17 mouse cellular contexts compared by ENCODE assay signal in genomic region chr10:77304840-77305533, GRCm38 (mm10). TPM values are rescaled to one million over a fixed set of nuclear protein-coding genes. Genes with fewer than 3 reads are reported as not detected.
DNase-seq lines count a peak whose midpoint lies in the region; ATAC-seq and TF ChIP-seq lines count a peak whose summit lies in the region.
"Had no signal": no experiment of that assay in that cellular context is flagged by ENCODE, and none has a peak within 500 bp of the region (broad histone marks: within the 10 kb centered on the region; RNA-seq: fewer than 3 reads in every experiment).

No protein-coding gene starts in this region.

- H3K4me2 ChIP-seq in kidney, postnatal 0 days (ENCODE audit: low read length) = no peak overlapping the region
- H3K4me2 ChIP-seq in hindbrain, embryonic 12.5 days (replicated peaks) = no peak overlapping the region
- H3K4me2 ChIP-seq in midbrain, embryonic 12.5 days (replicated peaks) = no peak overlapping the region
- H3K4me2 ChIP-seq: heart, embryonic 13.5 days; liver, embryonic 13.5 days had no signal

- WGBS in kidney, postnatal 0 days = 45% methylated on average over 4 of the region's 4 CpGs
- 21% methylated on average over 4 of the region's 4 CpGs for WGBS in hindbrain, embryonic 12.5 days
- 19% methylated on average over 4 of the region's 4 CpGs for WGBS in midbrain, embryonic 12.5 days

- peak; percentile 69 for DNase-seq in kidney, postnatal 0 days (ENCODE audit: low spot score)
- DNase-seq in kidney, postnatal 25 days = no peak
- peak; percentile 45 for DNase-seq in retina, embryonic 14.5 days (ENCODE audit: low spot score)
- no peak for DNase-seq in right cerebral cortex, postnatal 36 days (ENCODE audit: low spot score in 2 of 2)
- DNase-seq in cerebellum, postnatal 25 days = no peak
- DNase-seq in urinary bladder, postnatal 4 days (ENCODE audit: low spot score in 2 of 2) = no peak
- DNase-seq: adrenal gland, postnatal 25 days; cerebellum, postnatal 14 days; kidney, postnatal 4 days; liver, embryonic 13.5 days; lung, postnatal 10 days; thymus, postnatal 36 days had no signal

- H3K4me3 ChIP-seq in kidney, postnatal 0 days (replicated peaks; ENCODE audit: low read depth, low read length) = no peak overlapping the region
- H3K4me3 ChIP-seq in hindbrain, embryonic 12.5 days = no peak overlapping the region
- no peak overlapping the region for H3K4me3 ChIP-seq in midbrain, embryonic 12.5 days
- H3K4me3 ChIP-seq: heart, embryonic 13.5 days; liver, embryonic 13.5 days had no signal

- ATAC-seq in kidney, postnatal 0 days (replicated peaks; ENCODE audit: low FRiP score, low read depth) = no peak
- 0 out of 2 replicates have a peak, but pooled peaks have one; percentile 50 for ATAC-seq in hindbrain, embryonic 12.5 days (ENCODE audit: low FRiP score)
- ATAC-seq in midbrain, embryonic 12.5 days (ENCODE audit: low FRiP score, low read depth) = no peak
- ATAC-seq: activated CD4-positive, CD25-positive, alpha-beta regulatory T cell, adult 4 months; CD4-positive, CD25-positive, alpha-beta regulatory T cell, adult 4 months had no signal

- no peak overlapping the region for H3K9ac ChIP-seq in kidney, postnatal 0 days (ENCODE audit: low read depth, low read length)
- no peak overlapping the region for H3K9ac ChIP-seq in hindbrain, embryonic 12.5 days
- no peak overlapping the region for H3K9ac ChIP-seq in midbrain, embryonic 12.5 days (replicated peaks)
- H3K9ac ChIP-seq: heart, embryonic 13.5 days; liver, embryonic 13.5 days had no signal

- H3K27ac ChIP-seq in kidney, postnatal 0 days = no peak overlapping the region
- H3K27ac ChIP-seq in hindbrain, embryonic 12.5 days = no peak overlapping the region
- peak overlapping the region; percentile 62 for H3K27ac ChIP-seq in midbrain, embryonic 12.5 days (replicated peaks)
- H3K27ac ChIP-seq: heart, embryonic 13.5 days; liver, embryonic 13.5 days had no signal

- no peak for TF ChIP-seq CTCF in kidney, postnatal 0 days (IDR thresholded peaks at IDR 0.05; ENCODE audit: low read depth)

- H3K9me3 ChIP-seq in kidney, postnatal 0 days (replicated peaks; ENCODE audit: low read length) = no peaks in the 10 kb centered on the region
- H3K9me3 ChIP-seq in hindbrain, embryonic 12.5 days (replicated peaks) = no peaks in the 10 kb centered on the region
- no peaks in the 10 kb centered on the region for H3K9me3 ChIP-seq in midbrain, embryonic 12.5 days
- H3K9me3 ChIP-seq: heart, embryonic 13.5 days; liver, embryonic 13.5 days had no signal

- H3K4me1 ChIP-seq in kidney, postnatal 0 days (replicated peaks; ENCODE audit: insufficient read depth, low read length) = no peaks in the 10 kb centered on the region
- peaks cover 9% of the 10 kb centered on the region for H3K4me1 ChIP-seq in hindbrain, embryonic 12.5 days
- peaks cover 8% of the 10 kb centered on the region; the same call in 1 of the 2 replicates for H3K4me1 ChIP-seq in midbrain, embryonic 12.5 days
- H3K4me1 ChIP-seq: heart, embryonic 13.5 days had no signal

- no peaks in the 10 kb centered on the region for H3K27me3 ChIP-seq in kidney, postnatal 0 days (ENCODE audit: insufficient read depth, low read length)
- no peaks in the 10 kb centered on the region for H3K27me3 ChIP-seq in hindbrain, embryonic 12.5 days
- H3K27me3 ChIP-seq in midbrain, embryonic 12.5 days = no peaks in the 10 kb centered on the region
- H3K27me3 ChIP-seq: heart, embryonic 13.5 days; liver, embryonic 13.5 days had no signal

- H3K36me3 ChIP-seq in kidney, postnatal 0 days (ENCODE audit: insufficient read depth, low read length) = no peaks in the 10 kb centered on the region
- no peaks in the 10 kb centered on the region; the same call in 1 of the 2 replicates for H3K36me3 ChIP-seq in hindbrain, embryonic 12.5 days
- 0 out of 2 replicates have a peak, but pooled peaks cover 4% of the 10 kb centered on the region for H3K36me3 ChIP-seq in midbrain, embryonic 12.5 days
- H3K36me3 ChIP-seq: liver, embryonic 13.5 days had no signal

RNA-seq across cellular contexts. Expression of gene Pofut2, which starts 46.0 kb away (rescaled TPM):
- polyA plus RNA-seq in kidney, postnatal 0 days (2015; fragmentation: Nextera tagmentation; extraction: Ambion mirVana) = 96.9 and 104 TPM in 2 replicates
- 81.8 and 92.5 TPM in 2 replicates for polyA plus RNA-seq in hindbrain, embryonic 12.5 days (2016; fragmentation: Nextera tagmentation; extraction: Ambion mirVana)
- polyA plus RNA-seq in midbrain, embryonic 12.5 days (2016; fragmentation: Nextera tagmentation; extraction: Ambion mirVana) = 70.0 and 80.7 TPM in 2 replicates

Comparison
In these comparisons a context has a peak if more than half of its experiments do, and no peak if none do; other contexts are left out.
1. DNase-seq: peak in kidney, postnatal 0 days (single experiment) and retina, embryonic 14.5 days (single experiment); none in kidney, postnatal 25 days (0 of 2), right cerebral cortex, postnatal 36 days (0 of 2), cerebellum, postnatal 25 days (0 of 2) and urinary bladder, postnatal 4 days (0 of 2).